Mouse (Mus musculus) ovary, postnatal 36 days (tissue): ENCODE measurements around the gene Irgm2.

ENCODE experiments used
- DNase-seq: peaks from one replicate; pipeline ENCODE4 v3.0.0; 2022; ENCODE audit warnings: low spot score, mixed read lengths

Gene Irgm2

DNA sequence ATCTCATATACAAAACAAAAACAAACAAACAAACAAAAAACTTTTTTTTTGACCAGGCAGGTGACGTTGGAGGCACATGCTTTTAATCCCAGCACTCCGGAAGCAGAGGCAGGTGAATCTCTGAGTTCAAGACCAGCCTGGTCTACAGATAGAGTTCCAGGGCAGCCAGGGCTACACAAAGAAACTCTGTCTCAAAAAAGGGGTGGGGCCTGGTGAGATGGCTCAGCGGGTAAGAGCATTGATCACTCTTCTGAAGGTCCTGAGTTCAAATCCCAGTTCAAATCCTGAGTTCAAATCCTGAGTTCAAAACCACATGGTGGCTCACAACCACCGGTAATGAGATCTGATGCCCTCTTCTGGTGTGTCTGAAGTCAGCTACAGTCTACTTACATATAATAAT lies 62.4 kb downstream of the Irgm2 start:
- DNase-seq: no peak

DNA sequence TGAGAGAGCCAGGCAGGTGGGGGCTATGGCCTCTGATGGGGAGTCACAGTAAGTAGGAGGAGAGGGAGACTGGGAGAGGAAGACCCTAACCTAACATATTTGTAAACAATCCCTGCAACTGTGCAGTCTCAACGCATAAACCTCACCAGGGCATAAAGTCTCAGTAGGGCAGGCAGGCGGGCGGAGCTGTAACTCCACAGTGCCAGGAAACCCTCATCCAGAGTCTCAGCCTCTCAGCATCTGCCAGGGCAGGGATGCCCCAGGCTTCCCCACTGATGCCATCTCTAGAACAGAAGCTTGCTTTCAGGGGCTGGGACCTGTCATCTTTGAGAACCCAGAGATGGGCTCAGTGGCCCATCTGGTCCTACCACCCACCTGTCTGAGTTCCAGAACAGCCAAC lies 62.9 kb downstream of the Irgm2 start:
- DNase-seq: no peak

DNA sequence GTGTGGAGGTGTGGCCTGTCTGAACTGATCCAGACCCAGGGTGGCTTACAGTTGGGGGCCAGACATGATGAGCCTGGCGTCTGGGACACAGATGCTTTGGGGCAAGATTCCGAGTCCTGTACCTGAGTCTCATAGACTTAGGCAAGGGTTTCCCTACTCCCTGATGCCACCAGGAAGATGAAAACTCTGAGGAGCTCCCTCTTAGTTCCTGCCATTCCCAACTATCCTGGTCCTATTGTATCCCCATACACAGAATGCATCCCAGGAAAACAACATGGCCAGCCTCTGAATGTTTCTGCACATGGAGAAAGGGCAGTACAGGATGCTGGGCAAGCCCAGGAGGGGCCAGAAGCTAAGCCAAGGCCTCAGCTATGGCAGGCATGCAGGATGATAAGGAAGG lies 64.1 kb downstream of the Irgm2 start:
- DNase-seq: no peak

DNA sequence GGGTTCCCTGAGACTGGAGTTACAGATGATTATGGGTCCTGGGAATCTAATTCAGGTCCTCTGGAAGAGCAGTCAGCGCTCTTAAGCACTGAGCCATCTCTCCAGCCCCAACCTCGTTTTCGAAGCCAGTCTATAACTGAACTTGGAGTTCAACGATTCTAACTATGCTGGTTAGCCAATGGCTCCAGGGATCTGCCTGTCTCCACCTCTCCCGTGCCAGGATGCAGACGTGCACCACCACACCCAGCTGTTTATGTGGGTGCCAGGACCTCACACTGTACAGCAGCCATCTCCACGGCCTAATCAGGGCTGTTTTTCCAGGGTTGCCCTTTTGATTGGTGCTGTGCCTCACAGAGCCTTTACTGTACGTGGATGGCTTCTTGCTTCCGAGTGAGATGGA lies 65.1 kb downstream of the Irgm2 start:
- no peak for DNase-seq

DNA sequence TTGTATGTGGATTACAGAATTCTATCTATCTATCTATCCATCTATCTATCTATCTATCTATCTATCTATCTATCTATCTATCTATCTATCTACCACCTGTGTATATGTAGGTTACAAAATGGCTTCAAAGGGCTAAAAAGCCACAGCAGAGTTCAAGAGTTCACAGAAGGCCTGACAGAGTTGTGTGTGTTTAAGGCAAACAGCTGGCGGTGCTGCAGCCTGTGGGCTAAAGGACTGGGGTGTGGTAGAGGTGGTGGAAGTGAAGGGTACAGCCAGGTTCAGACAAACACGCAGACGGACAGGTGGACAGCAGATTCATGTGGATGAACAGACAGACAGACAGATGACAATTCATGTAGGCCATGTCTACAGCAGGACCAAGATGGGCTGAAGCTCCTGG lies 68.9 kb downstream of the Irgm2 start:
- no peak for DNase-seq
